Mouse (Mus musculus) hindbrain, embryonic 12.5 days (tissue): ENCODE data around the gene Dph6. TPM values are rescaled to one million over a fixed set of nuclear protein-coding genes. Genes with fewer than 3 reads are reported as not detected.
"Not testable (repeated sequence)": the region's sequence is repeated elsewhere in the genome, so short reads cannot be mapped to it uniquely, and the experiment has no call there.

ENCODE experiments used
- ATAC-seq: fragments of 200-750 bp; cut with Nextera tagmentation; 2 replicates; pipeline ENCODE4 v1.8.0; 2017; ENCODE audit warnings: moderate TSS enrichment; ENCODE audit not compliant: low FRiP score
- H3K27ac ChIP-seq: fragments of 300-500 bp; sonication (generic); 2 replicates; pipeline ENCODE4 v1.5.1; 2016; ENCODE audit warnings: mild to moderate bottlenecking
- H3K27me3 ChIP-seq: fragments of 300-500 bp; sonication (generic); 2 replicates; pipeline ENCODE4 v1.6.1; 2016; ENCODE audit warnings: mild to moderate bottlenecking
- H3K36me3 ChIP-seq: fragments of 300-500 bp; sonication (generic); 2 replicates; pipeline ENCODE4 v1.6.1; 2016; ENCODE audit warnings: mild to moderate bottlenecking
- H3K4me1 ChIP-seq: fragments of 300-500 bp; sonication (generic); 2 replicates; pipeline ENCODE4 v1.6.1; 2016
- H3K4me2 ChIP-seq: fragments of 300-500 bp; sonication (generic); replicated peaks from 2 replicates; pipeline ENCODE4 v1.6.1; 2016; ENCODE audit warnings: mild to moderate bottlenecking
- H3K4me3 ChIP-seq: fragments of 300-500 bp; sonication (generic); 2 replicates; pipeline ENCODE4 v1.5.1; 2016; ENCODE audit warnings: mild to moderate bottlenecking
- H3K9ac ChIP-seq: fragments of 300-500 bp; sonication (generic); 2 replicates; pipeline ENCODE4 v1.6.1; 2016; ENCODE audit warnings: mild to moderate bottlenecking, moderate library complexity
- H3K9me3 ChIP-seq: fragments of 300-500 bp; sonication (generic); replicated peaks from 2 replicates; pipeline ENCODE4 v1.6.1; 2016; ENCODE audit warnings: mild to moderate bottlenecking
- WGBS: fragments of 180-500 bp; shearing (Covaris S2); methylation state at CpG from one replicate; pipeline ENCODE4 v1.1.7; 2016; 5-methylcytosine and 5-hydroxymethylcytosine counted together
- polyA plus RNA-seq: library from polyadenylated mRNA; unstranded; fragments of >200 nt; fragmentation: Nextera tagmentation; extraction: Ambion mirVana; gene quantifications from 2 replicates; pipeline ENCODE4 v1.2.1, GENCODE M21; 2016

Gene Dph6
- polyA plus RNA-seq, 1 experiment from 2014 or later, result 18.5 TPM

- H3K9ac ChIP-seq, result no peak overlapping the region
- no peak overlapping the region for H3K4me2 ChIP-seq
- peak; percentile 72; the same call in 1 of the 2 replicates for ATAC-seq
- H3K36me3 ChIP-seq, result no peaks in the 10 kb centered on the region
- 0 out of 2 replicates have a peak, but pooled peaks cover 3% of the 10 kb centered on the region for H3K4me1 ChIP-seq
- H3K27me3 ChIP-seq, result no peaks in the 10 kb centered on the region
- H3K27ac ChIP-seq, result no peak overlapping the region
- H3K4me3 ChIP-seq, result no peak overlapping the region
- 46% methylated on average over 5 of the region's 5 CpGs for WGBS
- H3K9me3 ChIP-seq, result no peaks in the 10 kb centered on the region
Measured at GRCm38 (mm10) chr2:114621781-114622549, 32.8 kb downstream of the Dph6 start.

GRCm38 (mm10) chr2:114611576-114611975, 43.2 kb downstream of the Dph6 start:
- H3K9ac ChIP-seq, result no peak overlapping the region
- no peaks in the 10 kb centered on the region for H3K27me3 ChIP-seq
- no peak overlapping the region for H3K4me3 ChIP-seq
- ATAC-seq, result peak; percentile 87
- H3K27ac ChIP-seq, result no peak overlapping the region
- peaks cover 3% of the 10 kb centered on the region for H3K4me1 ChIP-seq
- 40% methylated on average over 2 of the region's 2 CpGs for WGBS
- no peak overlapping the region for H3K4me2 ChIP-seq
- H3K36me3 ChIP-seq, result no peaks in the 10 kb centered on the region
- H3K9me3 ChIP-seq, result no peaks in the 10 kb centered on the region

- H3K4me1 ChIP-seq, result peaks cover 3% of the 10 kb centered on the region
- H3K9me3 ChIP-seq, result no peaks in the 10 kb centered on the region
- ATAC-seq, result peak; percentile 67; the same call in 1 of the 2 replicates
- no peaks in the 10 kb centered on the region for H3K27me3 ChIP-seq
- no peak overlapping the region for H3K9ac ChIP-seq
- 20% methylated on average over 2 of the region's 2 CpGs for WGBS
- H3K4me3 ChIP-seq, result no peak overlapping the region
- peak overlapping the region; percentile 37 for H3K27ac ChIP-seq
- H3K4me2 ChIP-seq, result no peak overlapping the region
- no peaks in the 10 kb centered on the region for H3K36me3 ChIP-seq
Measured at GRCm38 (mm10) chr2:114610110-114610509, 44.7 kb downstream of the Dph6 start.

GRCm38 (mm10) chr2:114605202-114605601, 49.6 kb downstream of the Dph6 start:
- H3K36me3 ChIP-seq, H3K27ac ChIP-seq, ATAC-seq, H3K9ac ChIP-seq, H3K4me3 ChIP-seq, H3K4me1 ChIP-seq, H3K27me3 ChIP-seq, H3K9me3 ChIP-seq, H3K4me2 ChIP-seq: not testable (repeated sequence)

- WGBS, result 90% methylated on average over 3 of the region's 3 CpGs
- no peaks in the 10 kb centered on the region for H3K36me3 ChIP-seq
- no peaks in the 10 kb centered on the region for H3K4me1 ChIP-seq
- H3K27ac ChIP-seq, result no peak overlapping the region
- no peak overlapping the region for H3K9ac ChIP-seq
- no peak overlapping the region for H3K4me3 ChIP-seq
- no peaks in the 10 kb centered on the region for H3K9me3 ChIP-seq
- H3K27me3 ChIP-seq, result no peaks in the 10 kb centered on the region
- H3K4me2 ChIP-seq, result no peak overlapping the region
- no peak for ATAC-seq
Measured at GRCm38 (mm10) chr2:114601174-114601573, 53.6 kb downstream of the Dph6 start.

- Histone ChIP-seq H3K27me3 (no peaks in the 10 kb centered on the region), H3K27ac (no peak overlapping the region), H3K9ac (no peak overlapping the region), H3K4me1 (no peaks in the 10 kb centered on the region), H3K9me3 (no peaks in the 10 kb centered on the region), H3K36me3 (no peaks in the 10 kb centered on the region), H3K4me3 (no peak overlapping the region), H3K4me2 (no peak overlapping the region)
- 34% methylated on average over 2 of the region's 2 CpGs for WGBS
- ATAC-seq, result no peak
Measured at GRCm38 (mm10) chr2:114599793-114600192, 55.0 kb downstream of the Dph6 start.

GRCm38 (mm10) chr2:114593393-114593792, 61.4 kb downstream of the Dph6 start:
- no peak overlapping the region for H3K4me2 ChIP-seq
- no peaks in the 10 kb centered on the region for H3K4me1 ChIP-seq
- 93% methylated on average over 5 of the region's 5 CpGs for WGBS
- no peaks in the 10 kb centered on the region for H3K9me3 ChIP-seq
- H3K27me3 ChIP-seq, result no peaks in the 10 kb centered on the region
- H3K27ac ChIP-seq, result no peak overlapping the region
- H3K9ac ChIP-seq, result no peak overlapping the region
- H3K4me3 ChIP-seq, result no peak overlapping the region
- H3K36me3 ChIP-seq, result no peaks in the 10 kb centered on the region
- no peak for ATAC-seq

- 79% methylated on average over 2 of the region's 2 CpGs for WGBS
- no peak for ATAC-seq
Measured at GRCm38 (mm10) chr2:114580714-114581113, 74.0 kb downstream of the Dph6 start.

GRCm38 (mm10) chr2:114543000-114543622, 111.7 kb downstream of the Dph6 start:
- Histone ChIP-seq H3K4me2 (no peak overlapping the region), H3K9ac (no peak overlapping the region), H3K9me3 (no peaks in the 10 kb centered on the region), H3K36me3 (no peaks in the 10 kb centered on the region), H3K4me3 (no peak overlapping the region), H3K27me3 (no peaks in the 10 kb centered on the region), H3K4me1 (no peaks in the 10 kb centered on the region), H3K27ac (no peak overlapping the region)
- ATAC-seq, result no peak
- WGBS, result 88% methylated on average over 2 of the region's 2 CpGs

More at GRCm38 (mm10) chr2:114580714-114581113, 74.0 kb downstream of the Dph6 start:
- no peak overlapping the region for H3K9ac ChIP-seq
- H3K4me3 ChIP-seq, result no peak overlapping the region
- H3K4me1 ChIP-seq, result no peaks in the 10 kb centered on the region
- no peak overlapping the region for H3K27ac ChIP-seq
- no peaks in the 10 kb centered on the region for H3K9me3 ChIP-seq
- no peaks in the 10 kb centered on the region for H3K36me3 ChIP-seq
- H3K27me3 ChIP-seq, result no peaks in the 10 kb centered on the region
- H3K4me2 ChIP-seq, result no peak overlapping the region

- Histone ChIP-seq H3K27ac (no peak overlapping the region), H3K9ac (no peak overlapping the region), H3K36me3 (no peaks in the 10 kb centered on the region), H3K9me3 (no peaks in the 10 kb centered on the region), H3K4me2 (no peak overlapping the region), H3K4me3 (no peak overlapping the region), H3K4me1 (no peaks in the 10 kb centered on the region), H3K27me3 (no peaks in the 10 kb centered on the region)
- WGBS, result 70% methylated on average over 2 of the region's 2 CpGs
- ATAC-seq, result no peak
Measured at GRCm38 (mm10) chr2:114542325-114542724, 112.4 kb downstream of the Dph6 start.

GRCm38 (mm10) chr2:114540416-114540815, 114.3 kb downstream of the Dph6 start:
- WGBS, result 88% methylated on average over 6 of the region's 6 CpGs
- H3K9me3 ChIP-seq, result no peaks in the 10 kb centered on the region
- no peak overlapping the region for H3K27ac ChIP-seq
- H3K27me3 ChIP-seq, result no peaks in the 10 kb centered on the region
- no peaks in the 10 kb centered on the region for H3K4me1 ChIP-seq
- H3K36me3 ChIP-seq, result no peaks in the 10 kb centered on the region
- H3K4me2 ChIP-seq, result no peak overlapping the region
- no peak for ATAC-seq
- H3K9ac ChIP-seq, result no peak overlapping the region
- H3K4me3 ChIP-seq, result no peak overlapping the region

- H3K36me3 ChIP-seq, result 0 out of 2 replicates have a peak, but pooled peaks cover 5% of the 10 kb centered on the region
- no peaks in the 10 kb centered on the region for H3K27me3 ChIP-seq
- no peak overlapping the region for H3K27ac ChIP-seq
- no peak for ATAC-seq
- H3K4me1 ChIP-seq, result no peaks in the 10 kb centered on the region
- H3K4me3 ChIP-seq, result no peak overlapping the region
- no peak overlapping the region for H3K4me2 ChIP-seq
- no peaks in the 10 kb centered on the region for H3K9me3 ChIP-seq
- H3K9ac ChIP-seq, result no peak overlapping the region
- WGBS, result 68% methylated on average over 1 of the region's 1 CpGs
Measured at GRCm38 (mm10) chr2:114536032-114536431, 118.7 kb downstream of the Dph6 start.
